Mouse (Mus musculus): ENCODE results near the gene Myod1.

Myod1 gene

DNA sequence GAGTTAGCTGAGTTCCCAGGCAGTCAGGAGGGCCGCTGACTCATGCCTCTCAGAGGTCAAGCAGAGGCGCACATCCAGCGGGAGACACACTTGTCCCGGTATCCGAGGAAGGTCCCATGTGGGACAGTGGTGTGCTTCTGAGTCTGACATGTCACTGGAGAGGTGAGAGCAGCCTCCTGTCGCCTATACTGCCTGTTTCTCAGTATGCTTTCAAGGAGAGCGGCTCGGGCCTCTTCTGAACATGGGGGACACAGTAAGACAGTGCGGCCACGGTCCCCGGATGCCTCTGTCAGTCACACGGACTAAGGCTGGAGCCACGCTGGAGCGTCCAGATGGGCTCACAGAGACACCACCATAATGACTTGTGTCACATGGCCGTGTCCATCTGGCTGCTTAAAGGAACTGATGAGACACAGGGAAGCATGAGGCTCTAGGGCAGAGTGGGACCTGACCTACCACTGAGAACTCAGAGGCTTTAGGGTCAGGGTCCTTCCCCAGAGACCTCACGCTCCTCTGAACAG is 41.9 kb downstream of the Myod1 start:
- DNase-seq, result no peak

DNA sequence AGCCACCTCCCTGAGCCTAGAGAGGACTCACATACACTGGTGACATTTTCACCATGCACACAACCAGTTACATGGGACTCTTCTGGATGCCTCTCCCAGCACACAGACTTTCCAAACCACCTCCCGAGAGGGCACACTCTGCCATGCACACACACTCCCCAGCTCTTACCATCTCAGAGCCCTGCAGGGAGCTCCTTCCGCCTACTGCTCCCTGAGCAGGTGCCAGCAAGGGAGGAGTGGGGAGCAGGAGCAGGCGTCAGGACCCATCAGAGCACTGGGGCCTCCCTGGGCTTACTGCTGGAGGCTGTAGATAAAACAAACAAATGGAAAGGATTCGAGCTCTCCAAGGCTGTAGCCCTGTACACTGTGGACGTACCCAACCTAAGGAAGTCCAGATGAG is 45.3 kb downstream of the Myod1 start:
- no peak for DNase-seq

DNA sequence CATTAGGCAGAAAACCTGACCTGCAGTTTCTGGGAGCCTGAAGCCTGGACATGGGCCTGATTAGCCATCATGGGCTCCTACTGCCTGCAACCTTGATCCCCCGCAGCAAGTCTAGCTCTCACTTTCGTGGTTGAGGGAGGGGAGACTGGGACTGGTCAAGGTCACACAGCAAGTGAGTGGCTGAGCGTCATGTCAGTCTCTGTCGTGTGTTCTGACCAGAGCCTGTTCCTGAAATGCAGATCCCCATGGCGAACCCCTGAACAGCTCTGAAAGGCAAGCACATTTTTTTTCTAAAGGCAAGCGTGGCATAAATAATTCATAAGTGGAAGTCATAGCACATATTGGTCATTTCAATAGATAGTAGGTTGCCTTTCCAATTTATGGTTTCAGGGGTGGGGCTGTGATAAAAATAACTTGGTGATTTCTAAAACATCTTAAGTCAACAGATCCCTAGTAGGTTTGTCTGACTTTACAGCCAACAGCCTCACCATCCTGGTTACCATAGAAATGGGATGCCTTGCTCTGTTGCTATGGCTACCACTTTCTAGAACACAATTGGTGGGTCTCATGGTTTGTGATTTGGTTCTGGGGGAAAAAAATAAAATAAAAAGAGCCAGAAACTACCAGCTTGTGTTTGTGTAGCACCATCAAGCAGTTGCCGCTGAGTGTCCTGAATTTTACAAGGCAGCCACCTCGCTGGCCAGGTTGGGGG is 45.9 kb downstream of the Myod1 start:
- DNase-seq, result no peak

DNA sequence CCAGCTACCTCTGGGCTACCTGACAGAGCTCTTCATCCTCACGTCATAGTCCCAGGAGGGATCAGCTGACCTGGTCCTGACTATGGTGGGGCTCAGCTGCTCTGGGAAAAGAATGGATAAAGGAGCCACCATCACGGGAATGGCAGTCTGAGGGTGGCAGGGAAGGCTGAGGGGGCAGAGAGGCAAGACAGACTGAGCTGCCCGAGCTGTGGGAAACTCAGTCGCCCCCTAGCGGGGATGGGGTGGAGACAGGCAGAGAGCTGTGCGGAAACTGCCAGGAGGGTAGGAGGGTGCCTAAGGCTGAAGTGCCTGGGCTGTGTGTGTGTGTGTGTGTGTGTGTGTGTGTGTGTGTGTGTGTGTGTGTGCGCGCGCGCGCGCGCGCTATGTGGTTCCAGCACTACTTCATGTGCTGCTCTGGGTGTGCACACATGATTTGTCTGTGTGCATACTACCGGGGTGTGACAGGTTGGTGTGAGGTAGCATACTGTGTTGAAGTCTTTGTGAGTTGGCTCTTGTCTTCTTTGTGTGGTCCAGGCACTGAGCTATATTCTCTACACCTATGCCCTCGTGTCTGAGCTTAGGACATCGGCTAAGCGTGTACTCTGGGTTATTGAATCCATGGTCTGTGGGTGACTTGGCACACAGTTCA is 46.6 kb downstream of the Myod1 start:
- peak; percentile 55 for DNase-seq

DNA sequence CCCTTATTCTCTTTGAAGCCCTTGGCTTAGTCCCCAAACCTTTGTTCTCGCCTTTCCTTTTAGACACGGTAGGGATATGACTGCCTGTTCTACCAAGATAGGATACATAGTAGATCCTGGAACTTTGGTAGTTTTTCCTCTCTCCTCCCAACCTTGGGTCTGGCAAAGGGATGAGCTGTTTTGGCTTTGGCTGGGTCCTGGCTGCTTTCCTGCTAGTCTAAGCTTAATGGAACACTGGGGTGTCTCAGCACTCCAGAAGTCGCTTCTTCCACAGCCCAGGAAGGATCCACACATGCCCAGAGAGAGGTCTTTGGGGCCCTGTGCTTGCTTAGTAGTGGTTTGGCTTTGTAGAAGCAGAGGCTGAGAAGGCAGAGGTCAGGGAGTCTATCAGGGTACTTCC is 47.7 kb downstream of the Myod1 start:
- DNase-seq, result no peak

DNA sequence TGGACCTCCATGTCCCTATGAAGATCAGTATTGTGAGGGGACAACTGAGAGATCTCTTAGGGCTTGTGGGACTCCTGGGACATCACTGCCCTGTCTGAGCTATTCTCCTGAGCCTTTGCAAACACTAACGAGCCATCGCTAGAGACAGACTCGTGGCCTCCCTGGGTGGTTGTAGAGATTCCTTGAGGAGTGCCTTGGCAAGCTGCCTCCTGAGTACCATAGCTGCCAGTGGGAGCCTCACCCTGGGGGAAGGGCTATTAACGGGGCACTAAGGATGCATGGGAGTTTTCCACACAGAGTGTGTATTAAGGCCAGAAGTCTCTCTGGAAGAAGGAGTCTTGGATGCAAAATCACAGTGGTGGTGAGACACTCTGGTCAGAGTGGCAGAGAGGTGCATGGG is 48.7 kb downstream of the Myod1 start:
- no peak for DNase-seq

Measured in liver (tissue).